Mouse (Mus musculus) forelimb bud, embryonic 11.5 days (tissue): ENCODE measurements around the gene Zpbp2.

Source experiments
- DNase-seq: peaks from one replicate; pipeline ENCODE4 v3.0.0-alpha.2; 2012; ENCODE audit warnings: low read depth, low spot score

The Zpbp2 gene

GRCm38 (mm10) chr11:98555124-98555700, 4.3 kb downstream of the Zpbp2 start:
- no peak for DNase-seq

DNA sequence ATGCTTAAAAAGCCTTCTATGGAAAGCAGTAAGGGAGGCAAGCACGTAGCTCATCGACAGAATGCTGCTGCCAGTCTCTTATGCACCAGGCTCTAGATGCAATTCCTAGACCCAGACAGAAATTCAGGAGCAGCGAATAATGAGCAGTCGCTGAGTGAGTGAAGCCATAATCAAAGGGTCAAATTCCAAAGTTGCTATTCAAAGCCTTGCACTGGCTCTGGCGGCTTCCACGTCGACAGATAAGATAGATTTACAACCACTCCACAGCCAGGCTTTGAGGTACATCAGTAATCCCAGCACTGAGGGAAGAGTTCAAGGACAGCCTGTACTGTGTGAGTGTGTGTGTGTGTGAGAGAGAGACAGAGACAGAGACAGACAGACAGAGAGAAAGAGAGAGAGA, 10.0 kb downstream of the Zpbp2 start:
- peak; percentile 34 for DNase-seq

DNA sequence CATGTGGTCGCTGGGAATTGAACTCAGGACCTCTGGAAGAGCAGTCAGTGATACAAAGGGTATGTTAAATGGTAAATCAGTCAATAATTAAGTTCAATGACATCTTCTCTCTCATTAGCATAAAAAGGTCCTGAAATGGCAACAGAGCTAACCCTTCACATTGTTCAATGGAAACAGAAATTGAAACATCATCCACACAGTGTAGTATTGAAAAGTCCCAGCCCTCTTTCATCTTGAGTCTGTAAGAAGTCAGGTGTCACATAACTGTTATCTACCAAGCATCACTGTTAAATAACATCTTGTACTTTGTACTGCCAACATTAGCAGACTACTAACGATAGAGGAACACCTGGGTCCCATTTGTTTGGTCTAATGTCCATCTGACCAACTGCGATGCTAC, 12.1 kb downstream of the Zpbp2 start:
- no peak for DNase-seq

DNA sequence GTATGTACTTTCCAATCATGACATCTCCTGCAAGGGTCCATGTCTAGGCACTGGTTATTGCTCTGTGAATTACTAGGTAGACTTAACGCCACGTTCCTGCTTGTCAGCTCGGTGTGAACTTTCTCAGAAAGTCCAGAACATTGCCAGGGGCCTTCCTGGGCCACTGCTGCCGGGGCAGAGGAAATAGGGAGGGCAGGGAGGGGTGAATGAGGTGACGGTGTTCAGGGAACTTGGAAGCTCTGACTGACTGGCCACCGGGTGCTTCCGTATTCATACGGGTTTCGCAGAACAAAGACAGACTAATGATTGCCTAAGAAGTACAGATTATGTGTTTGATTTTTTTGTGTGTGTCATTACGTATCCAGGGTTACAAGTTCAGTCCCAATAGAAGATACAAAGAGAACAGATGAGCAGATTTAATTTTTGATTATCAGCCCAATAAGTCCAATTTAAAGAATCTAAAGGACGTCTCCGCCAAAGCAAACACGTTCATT, 13.1 kb downstream of the Zpbp2 start:
- no peak for DNase-seq

DNA sequence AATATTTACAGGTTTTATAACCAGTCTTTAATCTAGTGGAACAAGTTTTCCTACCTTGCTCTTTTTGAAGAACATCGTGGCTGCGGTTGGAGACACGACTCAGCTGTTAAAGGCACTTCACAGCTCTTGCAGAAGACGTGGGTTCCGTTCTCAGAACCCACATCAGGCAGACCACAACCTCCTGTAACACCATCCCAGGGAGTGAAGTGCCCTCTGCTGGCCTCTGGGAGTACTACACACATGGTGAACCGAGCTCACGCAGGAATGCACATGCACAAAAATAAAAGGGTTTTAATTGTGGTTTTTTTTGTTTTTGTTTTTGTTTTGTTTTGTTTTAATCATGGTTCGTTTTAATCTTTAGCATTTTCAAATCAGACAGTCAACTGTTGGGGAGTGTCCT, 17.4 kb downstream of the Zpbp2 start:
- DNase-seq, result no peak

GRCm38 (mm10) chr11:98569461-98569860, 18.6 kb downstream of the Zpbp2 start:
- DNase-seq, result no peak

DNA sequence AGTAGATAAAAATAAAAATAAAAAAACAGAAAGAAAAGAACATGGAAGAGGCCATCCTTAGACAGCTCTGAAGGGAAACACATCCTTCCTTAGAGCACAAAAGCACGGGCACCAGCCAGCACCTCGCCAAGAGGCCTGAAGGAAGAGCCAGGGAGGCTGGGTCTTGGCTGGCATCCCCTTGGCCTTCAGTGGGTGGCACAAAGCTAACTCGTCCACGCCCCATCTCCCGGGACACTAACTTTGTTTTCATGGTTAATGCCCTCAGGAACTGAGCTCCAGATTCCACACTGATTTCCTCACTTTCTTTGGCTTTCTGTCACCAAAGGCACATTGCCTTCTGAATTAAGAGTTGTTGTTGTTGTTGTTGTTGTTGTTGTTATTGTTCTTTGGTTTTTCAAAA, 26.9 kb downstream of the Zpbp2 start:
- DNase-seq, result no peak

GRCm38 (mm10) chr11:98580301-98581121, 29.6 kb downstream of the Zpbp2 start:
- no peak for DNase-seq

GRCm38 (mm10) chr11:98581286-98582029, 30.6 kb downstream of the Zpbp2 start:
- no peak for DNase-seq

DNA sequence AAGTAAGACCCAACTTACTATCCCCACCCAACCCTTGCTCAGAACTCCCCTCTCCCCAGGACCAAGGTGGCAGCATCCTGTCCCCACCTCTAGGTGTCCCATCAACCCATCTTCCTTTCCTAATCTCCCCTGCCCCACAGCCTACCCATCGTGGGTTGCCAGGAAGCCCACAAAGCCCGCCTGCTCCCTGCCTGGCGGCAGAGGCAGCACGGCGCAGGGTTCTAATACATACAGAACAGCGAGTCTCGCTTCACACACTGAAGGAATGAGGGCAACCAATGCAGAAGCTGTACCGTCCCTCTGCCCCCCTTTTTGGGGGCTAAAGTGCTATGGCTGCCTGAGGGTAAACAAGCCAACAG, 31.1 kb downstream of the Zpbp2 start:
- DNase-seq, result no peak

DNA sequence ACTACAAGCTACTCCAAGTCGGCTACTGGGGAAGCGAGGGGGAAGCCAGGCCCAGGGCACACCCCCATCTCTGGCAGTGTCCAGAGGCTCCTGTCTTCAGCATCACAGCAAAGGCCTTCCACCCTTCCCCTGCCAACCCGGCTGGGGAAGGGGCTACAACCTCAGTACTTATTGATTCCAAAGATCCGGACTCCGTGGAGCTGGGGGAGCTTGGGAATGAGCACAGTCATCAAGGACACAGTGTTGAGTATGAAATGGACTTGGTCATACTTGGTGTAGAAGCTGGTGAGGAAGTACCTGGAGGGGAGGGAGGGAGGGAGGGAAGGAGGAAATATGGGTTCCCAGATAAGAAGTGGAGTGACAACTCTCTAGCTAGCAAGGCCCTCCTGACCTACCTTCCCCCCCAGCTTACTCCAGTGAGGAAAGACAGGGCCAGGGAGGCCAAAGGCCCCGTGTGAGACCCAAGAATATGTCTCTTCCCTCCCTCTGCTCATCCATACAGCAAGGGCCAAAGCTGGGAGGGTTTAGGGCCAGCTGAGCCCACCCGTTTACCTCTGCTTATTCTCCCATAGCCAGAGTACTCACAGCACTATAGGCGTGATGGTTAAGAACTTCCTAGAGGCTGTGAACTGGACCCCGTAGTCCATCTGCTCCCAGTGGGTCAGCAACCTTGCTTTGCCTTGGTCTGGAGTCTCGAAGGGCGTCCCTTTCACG, 31.8 kb downstream of the Zpbp2 start:
- no peak for DNase-seq

DNA sequence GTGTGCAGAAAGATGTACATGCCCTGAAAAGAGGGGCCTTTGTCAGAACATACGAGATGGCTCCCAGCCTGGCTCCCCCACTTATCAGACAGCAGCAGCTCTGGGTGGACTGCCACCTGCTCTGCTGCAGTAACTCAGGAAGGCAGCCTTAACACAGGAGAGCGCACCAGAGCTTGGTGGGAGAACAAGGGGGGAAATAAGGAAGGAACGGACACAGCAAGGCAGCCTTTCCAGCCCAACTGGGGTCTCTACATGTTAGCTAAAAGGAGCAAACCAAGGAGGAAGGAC, 32.3 kb downstream of the Zpbp2 start:
- DNase-seq, result no peak

GRCm38 (mm10) chr11:98583571-98583970, 32.7 kb downstream of the Zpbp2 start:
- DNase-seq, result no peak

DNA sequence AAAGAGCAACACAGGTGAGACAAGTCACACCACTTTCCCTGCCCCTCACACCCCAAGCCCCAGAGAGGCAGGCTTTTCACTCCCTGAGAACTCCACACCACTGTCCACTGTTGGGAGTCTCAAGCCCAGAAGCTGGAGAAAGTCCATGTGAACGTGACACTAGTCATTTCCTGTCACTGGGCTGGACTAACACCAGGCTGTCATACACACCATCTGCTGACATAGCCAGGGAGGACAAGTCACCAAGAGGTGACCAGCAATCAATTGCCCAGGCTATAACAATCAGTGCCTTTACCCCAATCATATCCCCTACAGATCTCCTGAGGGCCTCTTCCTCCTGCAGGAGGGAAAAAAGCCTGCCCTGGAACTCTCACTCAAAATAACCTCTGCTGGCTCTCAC, 33.2 kb downstream of the Zpbp2 start:
- DNase-seq, result no peak

DNA sequence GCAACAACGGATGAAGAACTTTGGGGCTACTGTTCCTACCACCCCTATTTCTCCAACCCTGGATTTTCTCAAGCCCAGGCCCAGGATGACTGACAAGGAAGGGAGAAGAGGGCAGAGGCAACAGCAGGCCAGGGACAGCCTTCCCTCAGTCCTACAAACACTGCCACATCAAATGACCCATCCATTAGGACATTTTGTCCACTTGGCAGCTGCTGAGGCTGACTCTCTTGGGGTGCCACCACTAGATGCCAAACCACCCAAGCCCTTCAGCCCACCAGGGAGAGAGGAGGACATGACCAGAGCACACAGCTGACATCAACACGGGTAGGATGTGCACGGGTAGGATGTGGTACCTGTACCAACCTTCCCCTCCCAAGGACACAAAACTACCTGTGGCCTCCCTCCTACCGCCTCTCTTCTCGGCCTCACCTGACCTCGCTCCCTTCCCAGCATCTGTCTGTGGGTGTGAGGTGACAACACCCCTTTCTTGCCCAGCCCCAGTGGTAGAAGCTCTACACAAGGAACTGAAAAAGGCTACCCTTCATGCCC, 33.8 kb downstream of the Zpbp2 start:
- no peak for DNase-seq

GRCm38 (mm10) chr11:98586087-98586891, 35.4 kb downstream of the Zpbp2 start:
- DNase-seq, result no peak

- DNase-seq, result peak; percentile 97
Observed at GRCm38 (mm10) chr11:98586892-98587563, 36.1 kb downstream of the Zpbp2 start, which contains the start of gene Ormdl3. Gene Ormdl3, minus strand, starts transcription at chr11:98587368.

DNA sequence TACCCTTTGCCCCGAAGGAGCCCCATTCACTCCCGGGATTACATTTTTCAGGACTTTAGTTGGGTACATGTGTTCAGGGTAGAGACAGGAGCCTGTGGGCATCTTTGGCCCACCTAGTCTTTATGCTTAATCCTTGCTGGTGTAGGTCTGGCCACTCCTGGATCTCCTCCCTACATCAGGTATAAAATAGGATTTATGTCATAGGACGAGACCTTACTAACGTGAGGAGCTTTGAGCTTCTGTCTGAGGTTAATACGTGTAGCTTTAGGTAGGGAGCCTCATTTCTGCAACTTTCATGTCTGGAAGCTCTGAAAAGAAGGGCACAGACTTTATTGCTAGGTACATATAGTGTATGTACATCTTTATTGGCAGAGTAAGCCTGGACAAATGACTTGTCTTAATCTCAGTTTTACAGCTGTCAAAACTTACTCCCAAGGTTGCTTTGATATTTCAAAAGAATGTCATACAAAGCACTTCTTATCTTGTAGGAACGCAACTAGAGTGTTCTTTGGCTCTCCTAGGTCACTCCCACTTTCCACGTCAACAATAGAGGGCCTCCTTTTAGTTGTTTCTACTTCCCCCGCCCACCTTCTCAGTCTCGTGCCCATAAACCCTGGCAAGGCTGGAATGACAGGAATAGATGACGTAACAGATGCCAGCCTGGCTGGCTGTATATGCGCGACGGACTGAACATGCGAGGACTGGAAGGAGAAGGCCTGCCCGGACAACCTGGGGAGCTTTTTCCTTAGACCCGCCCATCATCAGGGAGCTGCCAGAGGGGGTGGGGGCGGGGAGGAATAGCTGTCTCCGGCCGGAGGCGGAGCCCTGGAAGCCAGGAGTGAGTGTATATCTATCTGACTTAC, 37.0 kb downstream of the Zpbp2 start:
- DNase-seq, result peak; percentile 56

- DNase-seq, result no peak
Observed at GRCm38 (mm10) chr11:98588833-98589281, 38.0 kb downstream of the Zpbp2 start.
